8 mouse cellular contexts compared by ENCODE assay signal in the genomic region with DNA sequence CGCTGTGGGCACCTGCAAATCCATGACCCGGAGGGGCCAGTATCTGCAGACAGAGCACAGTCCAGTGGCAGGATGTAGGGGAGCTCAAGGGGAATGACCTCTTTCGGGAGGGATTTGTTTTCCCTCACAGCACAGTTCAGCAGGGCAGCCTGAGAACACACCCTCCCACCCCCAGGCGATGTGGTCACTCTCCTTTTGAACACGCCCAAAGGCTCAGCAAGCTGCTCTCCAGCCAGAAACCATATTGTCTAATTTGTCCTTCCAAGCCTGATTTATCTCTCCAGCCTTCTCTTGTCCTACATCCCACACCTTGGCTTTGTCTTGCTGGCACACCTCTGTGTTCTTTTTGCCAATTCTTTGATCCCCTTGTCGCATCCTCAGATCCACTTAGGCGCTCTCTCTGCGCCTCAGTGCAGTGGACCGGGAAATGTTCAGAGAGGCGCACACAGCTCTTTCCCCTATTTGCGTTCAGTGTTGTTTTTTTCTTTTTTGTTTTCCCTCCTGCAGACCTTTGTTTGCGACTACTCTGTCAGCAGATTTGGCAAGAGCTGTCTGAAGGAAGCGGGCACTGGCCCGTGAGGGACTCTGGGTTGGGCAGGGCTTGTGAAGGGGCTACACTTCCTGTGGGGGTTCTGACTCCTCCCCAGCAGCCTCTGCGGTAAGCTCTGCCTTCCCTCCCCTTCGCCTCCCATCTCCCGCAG. TPM values are rescaled to one million over a fixed set of nuclear protein-coding genes. Genes with fewer than 3 reads are reported as not detected.
DNase-seq lines count a peak whose midpoint lies in the region; ATAC-seq lines count a peak whose summit lies in the region.

No protein-coding gene starts in this region.

- peak overlapping the region; percentile 59 for H3K9ac ChIP-seq in hindbrain, embryonic 16.5 days (ENCODE audit: low read depth, low read length)

- 13% methylated on average over 17 of the region's 17 CpGs for WGBS in hindbrain, embryonic 16.5 days

- peaks cover 11% of the 10 kb centered on the region for H3K4me1 ChIP-seq in hindbrain, embryonic 16.5 days (ENCODE audit: control insufficient read depth, insufficient read depth, low read depth, low read length)

- peak; percentile 96 for ATAC-seq in hindbrain, embryonic 16.5 days
- peak; percentile 33; the same call in 1 of the 2 replicates for ATAC-seq in megakaryocyte-erythroid progenitor cell, adult 5-6 weeks (replicated peaks; ENCODE audit: low FRiP score, low TSS enrichment, poor library complexity, severe bottlenecking)
- ATAC-seq in erythroid progenitor cell, adult 5-6 weeks (replicated peaks; ENCODE audit: low FRiP score, poor library complexity, severe bottlenecking): no peak

- H3K9me3 ChIP-seq in hindbrain, embryonic 16.5 days (ENCODE audit: control insufficient read depth, low read length): no peaks in the 10 kb centered on the region

- peak overlapping the region; percentile 7 for H3K27ac ChIP-seq in hindbrain, embryonic 16.5 days (ENCODE audit: low read depth, low read length)

- H3K27me3 ChIP-seq in hindbrain, embryonic 16.5 days (replicated peaks; ENCODE audit: control insufficient read depth, insufficient read depth, low read length): no peaks in the 10 kb centered on the region

- H3K4me2 ChIP-seq in hindbrain, embryonic 16.5 days (ENCODE audit: low read length): peak overlapping the region; percentile 66

- intact Hi-C loops in gastrocnemius, postnatal 14 days (cut with DNase I; ENCODE audit: low total_unique reads): loop anchor here (5.0 kb wide), 1 partner anchor 48 kb away; no protein-coding TSS in a partner anchor
- intact Hi-C loops in left cerebral cortex, postnatal 36 days (cut with DNase I): no loop called here

- peak overlapping the region; percentile 33 for H3K4me3 ChIP-seq in hindbrain, embryonic 16.5 days (ENCODE audit: low read length)

- peak; percentile 13 for DNase-seq in NIH3T3 (ENCODE audit: low read depth)
- peak; percentile 37 to 46 for DNase-seq in cerebellum, postnatal 25 days
- DNase-seq in gastrocnemius, postnatal 14 days: peak; percentile 67
- peak; percentile 12 to 15 for DNase-seq in left cerebral cortex, postnatal 36 days (ENCODE audit: low spot score in 2 of 2)
- DNase-seq in right cerebral cortex, adult 2 months (ENCODE audit: low spot score in 2 of 2): peak; percentile 14 to 30

- no peaks in the 10 kb centered on the region for H3K36me3 ChIP-seq in hindbrain, embryonic 16.5 days (ENCODE audit: control insufficient read depth, insufficient read depth, low read length)

RNA-seq across cellular contexts. Expression of gene Pla1a, which starts 33.3 kb away (rescaled TPM):
- total RNA-seq in gastrocnemius, postnatal 14 days (2021): 1 to 10 TPM; 3.8 to 4.7 TPM
- polyA plus RNA-seq in hindbrain, embryonic 16.5 days (2015; fragmentation: Nextera tagmentation; extraction: Ambion mirVana): 0.81 and 0.84 TPM in 2 replicates
- total RNA-seq in left cerebral cortex, postnatal 36 days (2021): 1 to 10 TPM in 1 of 2 experiments, under 1 TPM in 1; 0.67 to 1.3 TPM
- not detected in 2 replicates for total RNA-seq in megakaryocyte-erythroid progenitor cell, adult 5-6 weeks (2014; fragmentation: Nextera tagmentation)
- not detected in 2 replicates for total RNA-seq in megakaryocyte-erythroid progenitor cell, adult 5-6 weeks (2017)
- total RNA-seq in erythroid progenitor cell, adult 5-6 weeks (2015; ENCODE audit: low replicate concordance): not detected in 2 replicates
- total RNA-seq in erythroid progenitor cell, adult 5-6 weeks (2017; ENCODE audit: low replicate concordance): not detected in 2 replicates

RNA-seq across cellular contexts. Expression of gene Popdc2, which starts 37.7 kb away (rescaled TPM):
- 10 to 100 TPM; 56.1 to 66.9 TPM for total RNA-seq in gastrocnemius, postnatal 14 days (2021)
- 0.68 and 0.69 TPM in 2 replicates for polyA plus RNA-seq in hindbrain, embryonic 16.5 days (2015; fragmentation: Nextera tagmentation; extraction: Ambion mirVana)
- under 1 TPM; 0.47 to 0.77 TPM for total RNA-seq in left cerebral cortex, postnatal 36 days (2021)
- 10.0 and 10.1 TPM in 2 replicates for total RNA-seq in megakaryocyte-erythroid progenitor cell, adult 5-6 weeks (2014; fragmentation: Nextera tagmentation)
- 3.1 TPM in 1 of 2 replicates, not detected in the other for total RNA-seq in megakaryocyte-erythroid progenitor cell, adult 5-6 weeks (2017)
- 21.6 and 24.3 TPM in 2 replicates for total RNA-seq in erythroid progenitor cell, adult 5-6 weeks (2015; ENCODE audit: low replicate concordance)
- 18.8 and 23.0 TPM in 2 replicates for total RNA-seq in erythroid progenitor cell, adult 5-6 weeks (2017; ENCODE audit: low replicate concordance)

RNA-seq across cellular contexts. Expression of gene Adprh, which starts 52.8 kb away (rescaled TPM):
- 10 to 100 TPM; 25.5 to 27.6 TPM for total RNA-seq in gastrocnemius, postnatal 14 days (2021)
- 159 and 165 TPM in 2 replicates for polyA plus RNA-seq in hindbrain, embryonic 16.5 days (2015; fragmentation: Nextera tagmentation; extraction: Ambion mirVana)
- 10 to 100 TPM; 55.7 to 63.6 TPM for total RNA-seq in left cerebral cortex, postnatal 36 days (2021)
- total RNA-seq in megakaryocyte-erythroid progenitor cell, adult 5-6 weeks (2014; fragmentation: Nextera tagmentation): 27.4 and 31.6 TPM in 2 replicates
- total RNA-seq in megakaryocyte-erythroid progenitor cell, adult 5-6 weeks (2017): 8.6 TPM in 2 replicates
- total RNA-seq in erythroid progenitor cell, adult 5-6 weeks (2015; ENCODE audit: low replicate concordance): 1.8 and 6.7 TPM in 2 replicates
- 1.9 and 4.1 TPM in 2 replicates for total RNA-seq in erythroid progenitor cell, adult 5-6 weeks (2017; ENCODE audit: low replicate concordance)

RNA-seq across cellular contexts. Expression of gene Gm21987, which starts 52.8 kb away (rescaled TPM):
- total RNA-seq in gastrocnemius, postnatal 14 days (2021): not detected
- not detected in 2 replicates for polyA plus RNA-seq in hindbrain, embryonic 16.5 days (2015; fragmentation: Nextera tagmentation; extraction: Ambion mirVana)
- total RNA-seq in left cerebral cortex, postnatal 36 days (2021): not detected
- not detected in 2 replicates for total RNA-seq in megakaryocyte-erythroid progenitor cell, adult 5-6 weeks (2014; fragmentation: Nextera tagmentation)
- not detected in 2 replicates for total RNA-seq in megakaryocyte-erythroid progenitor cell, adult 5-6 weeks (2017)
- not detected in 2 replicates for total RNA-seq in erythroid progenitor cell, adult 5-6 weeks (2015; ENCODE audit: low replicate concordance)
- total RNA-seq in erythroid progenitor cell, adult 5-6 weeks (2017; ENCODE audit: low replicate concordance): not detected in 2 replicates

RNA-seq across cellular contexts. Expression of gene Cox17, which starts 52.9 kb away (rescaled TPM):
- total RNA-seq in gastrocnemius, postnatal 14 days (2021): 100 to 1,000 TPM; 134 to 137 TPM
- 65.3 and 71.9 TPM in 2 replicates for polyA plus RNA-seq in hindbrain, embryonic 16.5 days (2015; fragmentation: Nextera tagmentation; extraction: Ambion mirVana)
- total RNA-seq in left cerebral cortex, postnatal 36 days (2021): 100 to 1,000 TPM; 124 TPM
- 228 and 369 TPM in 2 replicates for total RNA-seq in megakaryocyte-erythroid progenitor cell, adult 5-6 weeks (2014; fragmentation: Nextera tagmentation)
- 465 and 506 TPM in 2 replicates for total RNA-seq in megakaryocyte-erythroid progenitor cell, adult 5-6 weeks (2017)
- 157 and 170 TPM in 2 replicates for total RNA-seq in erythroid progenitor cell, adult 5-6 weeks (2015; ENCODE audit: low replicate concordance)
- 196 and 437 TPM in 2 replicates for total RNA-seq in erythroid progenitor cell, adult 5-6 weeks (2017; ENCODE audit: low replicate concordance)

Comparison
In these comparisons a context has a peak if more than half of its experiments do, and no peak if none do; other contexts are left out.
1. DNase-seq: peak in every context shown above with its lines; median percentile 67 in gastrocnemius, postnatal 14 days; 42 in cerebellum, postnatal 25 days; 22 in right cerebral cortex, adult 2 months; 14 in left cerebral cortex, postnatal 36 days; 13 in NIH3T3.